Mouse (Mus musculus): ENCODE results near the gene Ano4.

GRCm38 (mm10) chr10:89155502-89155901, 189.1 kb downstream of the Ano4 start:
- TF ChIP-seq POLR2A (IDR thresholded peaks at IDR 0.05; ENCODE audit: borderline replicate concordance, control insufficient read depth, low read depth, low read length) (no peak), CTCF (IDR thresholded peaks at IDR 0.05; ENCODE audit: control insufficient read depth, insufficient read depth, low read length) (no peak)
